Mouse (Mus musculus) cerebellum, adult 2 months (tissue): ENCODE measurements around the gene Lpin3.

ENCODE experiments used
- CTCF ChIP-seq: fragments of 200-500 bp; IDR thresholded peaks from 2 replicates; pipeline ENCODE4 v1.5.1; 2011; ENCODE audit warnings: low read depth, mild to moderate bottlenecking, control low read depth, low read length, moderate library complexity, borderline replicate concordance; ENCODE audit not compliant: insufficient read depth
- POLR2A ChIP-seq: fragments of 200-500 bp; IDR thresholded peaks from 2 replicates; pipeline ENCODE4 v1.6.1; 2011; ENCODE audit warnings: low read length, control low read depth, borderline replicate concordance; ENCODE audit not compliant: insufficient read depth

DNA sequence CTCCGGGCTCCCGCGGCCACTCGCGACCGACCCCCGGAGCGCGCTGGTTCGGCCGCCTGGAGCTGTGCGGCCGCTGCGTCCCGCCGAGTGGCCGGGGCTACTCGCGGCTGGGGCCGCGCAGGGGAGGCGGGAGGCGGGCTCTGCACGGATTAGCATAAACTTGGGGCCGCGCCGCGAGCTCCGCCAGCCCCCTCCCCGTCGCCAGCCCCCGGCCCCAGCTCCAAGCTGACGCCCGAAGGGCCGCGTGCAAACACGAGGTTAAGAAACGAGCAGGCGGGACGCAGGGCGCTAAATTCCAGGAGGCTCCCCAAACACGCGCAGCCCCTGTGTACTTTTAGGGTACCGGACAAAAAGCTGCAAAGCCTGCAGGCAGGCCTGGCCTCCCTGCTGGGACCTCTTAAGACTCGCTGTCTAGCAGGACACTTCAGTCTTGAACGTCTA, 31.8 kb downstream of the Lpin3 start, which contains the start of gene Emilin3:
- TF ChIP-seq CTCF (no peak), POLR2A (no peak)
